Mouse (Mus musculus) lung, embryonic 16.5 days (tissue): ENCODE measurements at regions not wholly inside any gene's neighbourhood (a gene's known extent, or its start where the extent isn't known, plus 50 kb on each side); places are given as distances from the start of the nearest gene placed in this dataset.
A peak's percentile ranks its signal among the peaks of the same experiment; 100 is the strongest.

Experiments used
- ATAC-seq: fragments of 200-750 bp; cut with Nextera tagmentation; 2 replicates; pipeline ENCODE4 v1.8.0; 2017; ENCODE audit warnings: low read depth, mild to moderate bottlenecking, moderate library complexity
- H3K27ac ChIP-seq: fragments of 300-500 bp; sonication (generic); 2 replicates; pipeline ENCODE4 v1.5.1; 2014; ENCODE audit warnings: mild to moderate bottlenecking, control low read depth, low read length
- H3K27me3 ChIP-seq: fragments of 300-500 bp; sonication (generic); 2 replicates; pipeline ENCODE4 v1.6.1; 2014; ENCODE audit warnings: low read depth, low read length, mixed read lengths; ENCODE audit not compliant: control insufficient read depth, insufficient read depth
- H3K36me3 ChIP-seq: fragments of 300-500 bp; sonication (generic); 2 replicates; pipeline ENCODE4 v1.6.1; 2014; ENCODE audit warnings: low read length; ENCODE audit not compliant: control insufficient read depth, insufficient read depth
- H3K4me1 ChIP-seq: fragments of 300-500 bp; sonication (generic); replicated peaks from 2 replicates; pipeline ENCODE4 v1.6.1; 2014; ENCODE audit warnings: low read length, mixed read lengths; ENCODE audit not compliant: control insufficient read depth, insufficient read depth
- H3K4me2 ChIP-seq: fragments of 300-500 bp; sonication (generic); 2 replicates; pipeline ENCODE4 v1.6.1; 2014; ENCODE audit warnings: low read depth, low read length, control low read depth
- H3K4me3 ChIP-seq: fragments of 300-500 bp; sonication (generic); 2 replicates; pipeline ENCODE4 v1.5.1; 2014; ENCODE audit warnings: mild to moderate bottlenecking, low read length, control low read depth
- H3K9ac ChIP-seq: fragments of 300-500 bp; sonication (generic); 2 replicates; pipeline ENCODE4 v1.6.1; 2014; ENCODE audit warnings: low read length, control low read depth
- H3K9me3 ChIP-seq: fragments of 300-500 bp; sonication (generic); 2 replicates; pipeline ENCODE4 v1.6.1; 2016; ENCODE audit warnings: low read length; ENCODE audit not compliant: control insufficient read depth
- WGBS: fragments of 180-500 bp; shearing (Covaris S2); extraction: QIAGEN DNeasy Blood & Tissue Kit; methylation state at CpG from one replicate; pipeline ENCODE4 v1.1.7; 2014; 5-methylcytosine and 5-hydroxymethylcytosine counted together

- 64% methylated on average over 5 of the region's 5 CpGs for WGBS
- H3K27me3 ChIP-seq: no peaks in the 10 kb centered on the region
- no peak overlapping the region for H3K9ac ChIP-seq
- ATAC-seq: no peak
- no peaks in the 10 kb centered on the region for H3K36me3 ChIP-seq
- no peak overlapping the region for H3K27ac ChIP-seq
- H3K9me3 ChIP-seq: no peaks in the 10 kb centered on the region
- H3K4me1 ChIP-seq: peaks cover 46% of the 10 kb centered on the region
- H3K4me3 ChIP-seq: no peak overlapping the region
- no peak overlapping the region for H3K4me2 ChIP-seq
These were observed 68.0 kb upstream of the Wnt7b start for GRCm38 (mm10) chr15:85650241-85650640.

GRCm38 (mm10) chr15:85651718-85652420, 69.6 kb upstream of the Wnt7b start:
- 84% methylated on average over 9 of the region's 9 CpGs for WGBS
- ATAC-seq: no peak
- H3K9ac ChIP-seq: no peak overlapping the region
- H3K4me2 ChIP-seq: no peak overlapping the region
- H3K27me3 ChIP-seq: no peaks in the 10 kb centered on the region
- H3K9me3 ChIP-seq: no peaks in the 10 kb centered on the region
- H3K36me3 ChIP-seq: no peaks in the 10 kb centered on the region
- H3K4me1 ChIP-seq: peaks cover 45% of the 10 kb centered on the region
- no peak overlapping the region for H3K4me3 ChIP-seq
- no peak overlapping the region; the same call in 1 of the 2 replicates for H3K27ac ChIP-seq

GRCm38 (mm10) chr15:85652431-85652830, 70.2 kb upstream of the Wnt7b start:
- Histone ChIP-seq H3K4me2 (no peak overlapping the region), H3K36me3 (no peaks in the 10 kb centered on the region), H3K4me3 (no peak overlapping the region), H3K4me1 (peaks cover 39% of the 10 kb centered on the region), H3K9me3 (no peaks in the 10 kb centered on the region), H3K27me3 (no peaks in the 10 kb centered on the region), H3K27ac (peak overlapping the region; percentile 100), H3K9ac (peak overlapping the region; percentile 90)
- 82% methylated on average over 5 of the region's 5 CpGs for WGBS
- no peak for ATAC-seq

- no peaks in the 10 kb centered on the region for H3K9me3 ChIP-seq
- H3K4me3 ChIP-seq: peak overlapping the region; percentile 60
- H3K27ac ChIP-seq: peak overlapping the region; percentile 100
- peak overlapping the region; percentile 90 for H3K9ac ChIP-seq
- ATAC-seq: peak; percentile 3; the same call in 1 of the 2 replicates
- no peaks in the 10 kb centered on the region for H3K27me3 ChIP-seq
- WGBS: 31% methylated on average over 9 of the region's 9 CpGs
- peak overlapping the region; percentile 95 for H3K4me2 ChIP-seq
- peaks cover 39% of the 10 kb centered on the region for H3K4me1 ChIP-seq
- no peaks in the 10 kb centered on the region for H3K36me3 ChIP-seq
These were observed 70.6 kb upstream of the Wnt7b start for GRCm38 (mm10) chr15:85652871-85653337.

- WGBS: 3% methylated on average over 32 of the region's 32 CpGs
These were observed 71.4 kb upstream of the Wnt7b start for GRCm38 (mm10) chr15:85653421-85654401.

GRCm38 (mm10) chr15:85654791-85655190, 72.5 kb upstream of the Wnt7b start:
- Histone ChIP-seq H3K9me3 (no peaks in the 10 kb centered on the region), H3K4me2 (peak overlapping the region; percentile 95), H3K27ac (peak overlapping the region; percentile 46; the same call in 1 of the 2 replicates), H3K4me1 (peaks cover 36% of the 10 kb centered on the region), H3K36me3 (no peaks in the 10 kb centered on the region), H3K9ac (peak overlapping the region; percentile 90), H3K4me3 (0 out of 2 replicates have a peak overlapping the region, but pooled peaks have one; percentile 60), H3K27me3 (no peaks in the 10 kb centered on the region)
- 75% methylated on average over 3 of the region's 3 CpGs for WGBS
- ATAC-seq: no peak

More at GRCm38 (mm10) chr15:85653421-85654401, 71.4 kb upstream of the Wnt7b start:
- Histone ChIP-seq H3K4me2 (peak overlapping the region; percentile 95), H3K9me3 (no peaks in the 10 kb centered on the region), H3K9ac (peak overlapping the region; percentile 90), H3K36me3 (no peaks in the 10 kb centered on the region), H3K4me1 (peaks cover 36% of the 10 kb centered on the region), H3K27ac (peak overlapping the region; percentile 100), H3K27me3 (no peaks in the 10 kb centered on the region), H3K4me3 (peak overlapping the region; percentile 60)
- peak; percentile 93 for ATAC-seq

- Histone ChIP-seq H3K9me3 (no peaks in the 10 kb centered on the region), H3K4me2 (peak overlapping the region; percentile 19), H3K27ac (peak overlapping the region; percentile 12; the same call in 1 of the 2 replicates), H3K9ac (peak overlapping the region; percentile 90), H3K27me3 (no peaks in the 10 kb centered on the region), H3K4me1 (peaks cover 36% of the 10 kb centered on the region), H3K4me3 (no peak overlapping the region), H3K36me3 (no peaks in the 10 kb centered on the region)
- no peak for ATAC-seq
- WGBS: 47% methylated on average over 6 of the region's 6 CpGs
These were observed 73.5 kb upstream of the Wnt7b start for GRCm38 (mm10) chr15:85655751-85656167.

GRCm38 (mm10) chr15:85656852-85657251, 74.6 kb upstream of the Wnt7b start:
- Histone ChIP-seq H3K4me3 (no peak overlapping the region), H3K9ac (no peak overlapping the region; the same call in 1 of the 2 replicates), H3K36me3 (peaks cover 2% of the 10 kb centered on the region; the same call in 1 of the 2 replicates), H3K9me3 (no peaks in the 10 kb centered on the region), H3K27ac (no peak overlapping the region), H3K27me3 (no peaks in the 10 kb centered on the region), H3K4me2 (no peak overlapping the region), H3K4me1 (peaks cover 36% of the 10 kb centered on the region)
- no peak for ATAC-seq
- WGBS: 77% methylated on average over 6 of the region's 6 CpGs
